Mouse (Mus musculus): ENCODE data around the gene Vdr. TPM values are rescaled to one million over a fixed set of nuclear protein-coding genes. Genes with fewer than 3 reads are reported as not detected.
A peak's percentile ranks its signal among the peaks of the same experiment; 100 is the strongest.

Vdr gene
- polyA plus RNA-seq, 1 experiment from 2014 or later: 20.6 TPM

DNA sequence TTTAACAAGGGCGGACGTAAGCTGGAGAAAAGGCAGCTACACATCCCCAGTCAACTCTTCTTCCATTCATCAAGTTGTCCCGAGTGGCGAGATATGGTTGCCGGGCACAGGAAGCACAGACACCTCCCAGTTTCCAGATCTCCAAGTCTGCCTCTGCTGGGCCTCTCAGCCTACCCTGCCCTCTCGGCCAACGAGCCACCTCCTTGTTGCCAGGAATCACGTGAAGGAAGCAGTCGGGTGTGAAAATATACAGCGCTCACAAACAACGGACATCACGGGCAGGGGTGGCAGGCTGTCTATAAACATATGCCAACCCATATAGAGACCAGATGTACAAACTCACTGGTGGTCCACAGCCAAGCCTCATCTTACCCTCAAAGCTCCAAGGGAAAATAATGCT lies 14.6 kb downstream of the Vdr start:
- Histone ChIP-seq H3K9ac (ENCODE audit: low read depth, low read length) (no peak overlapping the region), H3K9me3 (replicated peaks; ENCODE audit: low read length) (no peaks in the 10 kb centered on the region), H3K27ac (peak overlapping the region; percentile 82), H3K36me3 (ENCODE audit: insufficient read depth, low read length) (no peaks in the 10 kb centered on the region), H3K4me2 (ENCODE audit: low read length) (no peak overlapping the region), H3K27me3 (ENCODE audit: insufficient read depth, low read length) (no peaks in the 10 kb centered on the region), H3K4me3 (replicated peaks; ENCODE audit: low read depth, low read length) (no peak overlapping the region), H3K4me1 (replicated peaks; ENCODE audit: insufficient read depth, low read length) (peaks cover 20% of the 10 kb centered on the region; the same call in 1 of the 2 replicates)
- ATAC-seq (replicated peaks; ENCODE audit: low FRiP score, low read depth): peak; percentile 66
- DNase-seq (ENCODE audit: low spot score): peak; percentile 38
- no peak for TF ChIP-seq CTCF (IDR thresholded peaks at IDR 0.05; ENCODE audit: low read depth)
- 44% methylated on average over 12 of the region's 12 CpGs for WGBS

DNA sequence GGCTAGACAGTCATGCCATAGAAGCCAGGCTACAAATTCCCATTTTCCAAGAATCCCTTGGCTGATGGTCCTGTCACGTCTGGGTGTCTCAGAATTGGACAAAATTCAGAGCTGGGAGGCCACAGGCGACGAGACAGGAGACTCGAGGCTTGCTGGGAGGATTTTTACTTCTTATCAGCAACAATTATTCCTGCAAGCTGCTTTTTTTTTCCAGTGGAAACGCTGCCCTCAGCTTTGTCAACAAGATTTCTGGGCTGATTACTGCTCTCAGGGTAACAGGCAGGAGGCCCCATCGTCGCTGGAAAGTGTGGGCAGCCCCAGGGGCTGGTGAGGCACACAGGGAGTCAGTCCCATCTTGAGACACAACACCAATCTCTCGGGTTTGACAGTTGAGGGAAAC lies 17.9 kb downstream of the Vdr start:
- DNase-seq (ENCODE audit: low spot score) (no peak), ATAC-seq (replicated peaks; ENCODE audit: low FRiP score, low read depth) (no peak)
- TF ChIP-seq CTCF (IDR thresholded peaks at IDR 0.05; ENCODE audit: low read depth): no peak
- H3K9me3 ChIP-seq (replicated peaks; ENCODE audit: low read length): no peaks in the 10 kb centered on the region
- H3K27me3 ChIP-seq (ENCODE audit: insufficient read depth, low read length): no peaks in the 10 kb centered on the region
- peaks cover 20% of the 10 kb centered on the region; the same call in 1 of the 2 replicates for H3K4me1 ChIP-seq (replicated peaks; ENCODE audit: insufficient read depth, low read length)
- H3K36me3 ChIP-seq (ENCODE audit: insufficient read depth, low read length): no peaks in the 10 kb centered on the region
- no peak overlapping the region for H3K4me2 ChIP-seq (ENCODE audit: low read length)
- no peak overlapping the region for H3K27ac ChIP-seq
- WGBS: 48% methylated on average over 8 of the region's 8 CpGs
- H3K4me3 ChIP-seq (replicated peaks; ENCODE audit: low read depth, low read length): no peak overlapping the region
- H3K9ac ChIP-seq (ENCODE audit: low read depth, low read length): no peak overlapping the region

DNA sequence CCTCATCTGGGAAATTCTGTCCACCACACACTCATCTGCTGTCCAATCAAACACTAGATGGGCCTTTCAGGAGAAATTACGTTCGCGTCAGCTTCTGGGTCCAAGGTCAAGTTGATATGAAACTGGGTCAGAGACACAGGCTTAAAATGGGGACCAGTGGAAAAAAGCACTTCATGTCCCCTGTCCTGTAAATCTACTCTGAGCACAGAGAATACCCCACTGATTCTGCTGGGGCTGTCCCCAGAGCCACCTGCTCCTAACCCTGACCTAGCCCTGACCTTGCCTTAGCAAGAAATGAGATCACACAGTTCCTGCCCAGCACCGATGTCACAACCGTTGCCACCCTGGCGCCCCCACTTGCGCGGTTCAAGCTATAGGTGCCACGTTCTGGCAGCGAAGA lies 20.0 kb downstream of the Vdr start:
- Histone ChIP-seq H3K4me2 (ENCODE audit: low read length) (no peak overlapping the region), H3K4me3 (replicated peaks; ENCODE audit: low read depth, low read length) (no peak overlapping the region), H3K4me1 (replicated peaks; ENCODE audit: insufficient read depth, low read length) (peaks cover 6% of the 10 kb centered on the region; the same call in 1 of the 2 replicates), H3K9me3 (replicated peaks; ENCODE audit: low read length) (no peaks in the 10 kb centered on the region), H3K27me3 (ENCODE audit: insufficient read depth, low read length) (no peaks in the 10 kb centered on the region), H3K27ac (no peak overlapping the region), H3K36me3 (ENCODE audit: insufficient read depth, low read length) (no peaks in the 10 kb centered on the region), H3K9ac (ENCODE audit: low read depth, low read length) (no peak overlapping the region)
- ATAC-seq (replicated peaks; ENCODE audit: low FRiP score, low read depth): no peak
- no peak for DNase-seq (ENCODE audit: low spot score)
- 89% methylated on average over 10 of the region's 10 CpGs for WGBS
- TF ChIP-seq CTCF (IDR thresholded peaks at IDR 0.05; ENCODE audit: low read depth): no peak

DNA sequence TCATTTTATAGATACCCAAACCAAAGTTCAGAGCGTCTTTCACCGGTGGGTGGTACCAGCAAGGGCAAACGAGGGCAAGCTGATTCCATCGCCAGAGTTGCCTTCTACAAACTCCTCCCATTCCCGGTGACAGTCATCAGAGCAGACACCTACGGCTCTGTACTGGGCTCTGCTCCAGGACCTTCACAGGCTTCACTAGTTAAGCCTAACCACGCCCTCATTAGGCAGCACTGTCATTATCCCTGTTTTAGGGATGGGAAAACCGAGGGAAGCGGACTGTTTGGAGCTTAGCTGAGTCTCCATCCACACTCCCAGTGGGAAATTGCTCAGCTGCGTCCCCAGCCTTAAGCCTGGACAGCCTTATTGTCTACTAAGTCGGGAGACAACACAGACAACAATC lies 20.4 kb downstream of the Vdr start:
- no peaks in the 10 kb centered on the region for H3K27me3 ChIP-seq (ENCODE audit: insufficient read depth, low read length)
- WGBS: 57% methylated on average over 11 of the region's 11 CpGs
- no peak for DNase-seq (ENCODE audit: low spot score)

DNA sequence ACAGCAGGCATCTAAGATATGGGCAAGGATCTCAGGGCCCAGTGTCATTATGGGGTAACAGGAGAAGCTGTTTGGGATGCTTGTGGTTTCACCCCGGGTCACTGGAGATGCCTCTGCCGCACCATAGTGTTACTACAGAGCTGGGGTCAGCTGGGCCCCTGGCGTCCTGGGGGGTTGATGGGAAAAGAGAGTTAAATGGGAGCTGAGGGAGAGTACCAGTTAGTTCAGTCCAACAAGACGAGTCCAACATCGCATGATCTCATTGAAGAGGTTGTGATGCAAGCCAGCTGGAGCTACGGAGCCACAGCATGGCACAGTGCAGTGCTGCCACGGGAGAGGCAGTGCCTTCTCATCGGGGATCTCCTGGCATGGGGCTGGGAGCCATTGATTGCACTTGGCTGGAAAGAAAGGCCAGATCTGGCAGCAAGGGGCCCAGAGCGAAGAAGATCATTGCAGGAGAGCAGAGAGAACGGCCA lies 22.9 kb downstream of the Vdr start:
- WGBS: 77% methylated on average over 10 of the region's 10 CpGs
- Histone ChIP-seq H3K36me3 (ENCODE audit: insufficient read depth, low read length) (no peaks in the 10 kb centered on the region), H3K4me1 (replicated peaks; ENCODE audit: insufficient read depth, low read length) (0 out of 2 replicates have a peak, but pooled peaks cover 4% of the 10 kb centered on the region), H3K9me3 (replicated peaks; ENCODE audit: low read length) (no peaks in the 10 kb centered on the region), H3K4me2 (ENCODE audit: low read length) (no peak overlapping the region), H3K4me3 (replicated peaks; ENCODE audit: low read depth, low read length) (no peak overlapping the region), H3K9ac (ENCODE audit: low read depth, low read length) (no peak overlapping the region), H3K27me3 (ENCODE audit: insufficient read depth, low read length) (no peaks in the 10 kb centered on the region), H3K27ac (no peak overlapping the region)
- DNase-seq (ENCODE audit: low spot score) (no peak), ATAC-seq (replicated peaks; ENCODE audit: low FRiP score, low read depth) (no peak)
- TF ChIP-seq CTCF (IDR thresholded peaks at IDR 0.05; ENCODE audit: low read depth): no peak

More for the DNA sequence above, 20.4 kb downstream of the Vdr start:
- Histone ChIP-seq H3K36me3 (ENCODE audit: insufficient read depth, low read length) (no peaks in the 10 kb centered on the region), H3K4me1 (replicated peaks; ENCODE audit: insufficient read depth, low read length) (0 out of 2 replicates have a peak, but pooled peaks cover 4% of the 10 kb centered on the region), H3K9me3 (replicated peaks; ENCODE audit: low read length) (no peaks in the 10 kb centered on the region), H3K9ac (ENCODE audit: low read depth, low read length) (no peak overlapping the region), H3K27ac (no peak overlapping the region), H3K4me2 (ENCODE audit: low read length) (no peak overlapping the region), H3K4me3 (replicated peaks; ENCODE audit: low read depth, low read length) (no peak overlapping the region)
- no peak for TF ChIP-seq CTCF (IDR thresholded peaks at IDR 0.05; ENCODE audit: low read depth)
- ATAC-seq (replicated peaks; ENCODE audit: low FRiP score, low read depth): no peak

DNA sequence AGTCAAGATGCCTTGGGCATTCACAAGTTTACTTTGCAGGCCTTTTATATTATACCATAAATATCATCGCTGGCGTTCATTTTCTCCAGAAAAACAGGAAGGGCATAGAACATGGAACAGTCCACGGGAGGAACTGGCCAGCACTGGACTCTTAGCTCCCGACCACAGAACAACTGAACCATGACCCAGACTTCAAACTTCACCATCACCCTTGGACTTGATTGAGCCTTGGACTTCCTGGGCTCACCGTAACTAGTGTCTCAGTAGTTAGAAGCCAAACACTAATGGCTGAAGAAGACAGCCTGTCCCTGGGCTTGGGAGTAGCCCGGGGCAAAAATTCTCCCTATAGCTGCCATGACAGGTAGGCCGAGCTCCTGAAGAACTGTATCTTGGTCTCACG lies 29.0 kb downstream of the Vdr start:
- Histone ChIP-seq H3K27ac (no peak overlapping the region), H3K27me3 (ENCODE audit: insufficient read depth, low read length) (no peaks in the 10 kb centered on the region), H3K9me3 (replicated peaks; ENCODE audit: low read length) (no peaks in the 10 kb centered on the region), H3K4me2 (ENCODE audit: low read length) (no peak overlapping the region), H3K4me1 (replicated peaks; ENCODE audit: insufficient read depth, low read length) (no peaks in the 10 kb centered on the region), H3K9ac (ENCODE audit: low read depth, low read length) (no peak overlapping the region), H3K4me3 (replicated peaks; ENCODE audit: low read depth, low read length) (no peak overlapping the region), H3K36me3 (ENCODE audit: insufficient read depth, low read length) (no peaks in the 10 kb centered on the region)
- no peak for DNase-seq (ENCODE audit: low spot score)
- TF ChIP-seq CTCF (IDR thresholded peaks at IDR 0.05; ENCODE audit: low read depth): no peak
- no peak for ATAC-seq (replicated peaks; ENCODE audit: low FRiP score, low read depth)
- 80% methylated on average over 8 of the region's 8 CpGs for WGBS

DNA sequence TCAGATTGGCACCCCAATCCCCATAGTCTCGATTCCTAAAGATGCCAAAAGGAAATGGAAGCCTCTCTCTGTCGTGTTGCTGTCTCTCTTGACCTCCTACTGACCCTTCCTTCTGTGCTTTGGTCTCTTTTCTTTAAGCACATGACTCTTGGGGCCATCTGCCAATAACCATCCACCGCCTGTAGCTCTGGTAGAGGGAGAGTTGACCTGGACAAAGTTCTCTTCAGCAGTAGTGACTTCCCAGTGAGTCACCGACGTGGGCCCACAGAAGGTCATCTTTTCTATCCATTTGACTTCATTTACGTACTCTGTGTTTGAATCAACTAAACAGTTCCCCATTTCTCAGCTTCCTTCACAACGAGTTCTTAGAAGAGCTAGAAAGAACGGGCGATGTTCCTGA lies 30.0 kb downstream of the Vdr start:
- ATAC-seq (replicated peaks; ENCODE audit: low FRiP score, low read depth) (no peak), DNase-seq (ENCODE audit: low spot score) (no peak)
- no peak overlapping the region for H3K4me2 ChIP-seq (ENCODE audit: low read length)
- H3K9ac ChIP-seq (ENCODE audit: low read depth, low read length): no peak overlapping the region
- no peaks in the 10 kb centered on the region for H3K27me3 ChIP-seq (ENCODE audit: insufficient read depth, low read length)
- no peaks in the 10 kb centered on the region for H3K9me3 ChIP-seq (replicated peaks; ENCODE audit: low read length)
- no peak for TF ChIP-seq CTCF (IDR thresholded peaks at IDR 0.05; ENCODE audit: low read depth)
- no peak overlapping the region for H3K4me3 ChIP-seq (replicated peaks; ENCODE audit: low read depth, low read length)
- 77% methylated on average over 9 of the region's 9 CpGs for WGBS
- H3K4me1 ChIP-seq (replicated peaks; ENCODE audit: insufficient read depth, low read length): no peaks in the 10 kb centered on the region
- H3K27ac ChIP-seq: no peak overlapping the region
- no peaks in the 10 kb centered on the region for H3K36me3 ChIP-seq (ENCODE audit: insufficient read depth, low read length)

All from kidney, postnatal 0 days (tissue).